Mouse (Mus musculus) heart, embryonic 14.5 days (tissue): ENCODE measurements around the gene Diras1. TPM values are rescaled to one million over a fixed set of nuclear protein-coding genes. Genes with fewer than 3 reads are reported as not detected.
"Not testable (repeated sequence)": the region's sequence is repeated elsewhere in the genome, so short reads cannot be mapped to it uniquely, and the experiment has no call there.

ENCODE experiments used
- ATAC-seq: fragments of 200-750 bp; cut with Nextera tagmentation; 2 replicates; pipeline ENCODE4 v1.8.0; 2017; ENCODE audit warnings: low read depth, moderate TSS enrichment; ENCODE audit not compliant: insufficient number of reproducible peaks, insufficient read depth, low FRiP score
- H3K27ac ChIP-seq, 2 experiments: fragments of 200-500 bp in 1 of 2; fragments of 300-500 bp in 1 of 2; sonication (generic) in 1 of 2; replicated peaks in 1 of 2; 2 replicates each; pipeline ENCODE4 v1.5.1; 2012 to 2014; ENCODE audit warnings: low read depth in 2 of 2, low read length in 2 of 2, control low read depth in 1 of 2, mild to moderate bottlenecking in 1 of 2, mixed read lengths in 1 of 2; ENCODE audit not compliant: control insufficient read depth in 1 of 2, insufficient read depth in 1 of 2
- H3K27me3 ChIP-seq: fragments of 300-500 bp; sonication (generic); 2 replicates; pipeline ENCODE4 v1.6.1; 2014; ENCODE audit warnings: mild to moderate bottlenecking, low read length, control low read depth; ENCODE audit not compliant: control insufficient read depth, insufficient read depth
- H3K36me3 ChIP-seq: fragments of 300-500 bp; sonication (generic); 2 replicates; pipeline ENCODE4 v1.6.1; 2014; ENCODE audit warnings: mild to moderate bottlenecking, control low read depth, low read length, mixed read lengths; ENCODE audit not compliant: control insufficient read depth, insufficient read depth
- H3K4me1 ChIP-seq, 2 experiments: fragments of 200-500 bp in 1 of 2; fragments of 300-500 bp in 1 of 2; sonication (generic) in 1 of 2; 2 replicates each; pipeline ENCODE4 v1.6.1; 2012 to 2014; ENCODE audit warnings: low read length in 2 of 2, control low read depth in 1 of 2, mixed read lengths in 1 of 2; ENCODE audit not compliant: control insufficient read depth in 2 of 2, insufficient read depth in 2 of 2
- H3K4me2 ChIP-seq: fragments of 300-500 bp; sonication (generic); 2 replicates; pipeline ENCODE4 v1.6.1; 2014; ENCODE audit warnings: mild to moderate bottlenecking, low read length
- H3K4me3 ChIP-seq, 2 experiments: fragments of 200-500 bp in 1 of 2; fragments of 300-500 bp in 1 of 2; sonication (generic) in 1 of 2; 2 replicates each; pipeline ENCODE4 v1.5.1; 2012 to 2014; ENCODE audit warnings: low read length in 2 of 2, mild to moderate bottlenecking in 2 of 2, control low read depth in 1 of 2, low read depth in 1 of 2, moderate library complexity in 1 of 2; ENCODE audit not compliant: control insufficient read depth in 1 of 2, insufficient read depth in 1 of 2
- H3K9ac ChIP-seq: fragments of 300-500 bp; sonication (generic); 2 replicates; pipeline ENCODE4 v1.6.1; 2014; ENCODE audit warnings: mild to moderate bottlenecking, low read length
- H3K9me3 ChIP-seq: fragments of 300-500 bp; sonication (generic); 2 replicates; pipeline ENCODE4 v1.6.1; 2016; ENCODE audit warnings: low read length, control low read depth; ENCODE audit not compliant: control insufficient read depth
- WGBS: fragments of 180-500 bp; shearing (Covaris S2); extraction: QIAGEN DNeasy Blood & Tissue Kit; methylation state at CpG from one replicate; pipeline ENCODE4 v1.1.7; 2014; 5-methylcytosine and 5-hydroxymethylcytosine counted together
- polyA plus RNA-seq: library from polyadenylated mRNA; unstranded; fragments of >200 nt; fragmentation: Nextera tagmentation; extraction: Ambion mirVana; gene quantifications from 2 replicates; pipeline ENCODE4 v1.2.1, GENCODE M21; 2014

The Diras1 gene
- polyA plus RNA-seq, 1 experiment from 2014 or later: not detected

DNA sequence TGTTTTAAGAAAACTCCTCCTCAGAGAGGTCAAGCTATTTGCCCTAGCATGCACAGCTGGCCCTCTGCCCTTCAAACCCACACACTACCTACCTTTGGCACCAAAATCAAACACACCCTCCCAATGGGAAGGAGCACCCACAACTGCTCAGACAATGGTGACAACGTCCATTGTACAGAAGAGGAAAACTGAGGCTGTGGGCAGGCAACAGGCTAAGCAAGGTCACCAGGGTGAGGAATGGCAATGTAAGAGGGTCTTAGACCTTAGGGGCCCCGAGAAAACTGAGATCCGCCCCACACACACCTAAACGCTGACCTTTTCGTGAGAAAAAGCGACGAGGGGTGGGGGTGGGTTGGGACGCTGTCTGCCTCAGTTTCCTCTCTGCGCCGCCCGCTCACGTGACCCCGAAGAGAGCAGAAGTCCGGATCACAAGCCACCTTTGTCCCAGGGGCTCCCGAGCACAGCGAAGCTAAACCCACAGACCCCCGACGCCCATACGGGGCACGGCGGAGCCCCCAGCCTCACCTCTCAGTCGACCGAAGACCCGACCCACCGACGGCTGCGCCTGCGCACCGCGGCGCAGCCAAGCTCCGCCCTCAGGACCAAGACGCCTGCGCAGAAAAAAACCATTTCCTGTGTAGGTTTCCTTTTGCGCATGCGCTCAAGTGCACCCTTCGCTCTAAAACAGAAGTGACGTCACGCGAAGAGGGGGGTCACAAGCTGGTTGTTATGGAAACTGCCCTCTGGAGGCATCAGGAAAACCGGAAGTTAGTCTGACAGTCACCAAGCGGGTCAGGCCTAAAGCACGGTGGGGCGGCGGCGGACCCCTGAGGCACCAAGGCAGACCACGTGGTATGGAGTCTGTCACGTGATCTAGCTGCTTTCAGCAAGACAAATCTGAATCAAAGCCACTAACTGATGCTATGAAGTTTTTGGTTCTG, 34.4 kb upstream of the Diras1 start, which contains the start of gene Sgta:
Gene Sgta, minus strand, starts transcription at position 579 of the 941 bp plus-strand sequence.
- Histone ChIP-seq H3K27ac (peak within 1 kb of the TSS in 1 of 2 experiments; percentile 68; a peak in 2 of 4 replicates), H3K4me3 (peak within 1 kb of the TSS; percentile 88 to 89), H3K9ac (peak within 1 kb of the TSS; percentile 93), H3K4me2 (peak within 1 kb of the TSS; percentile 91), H3K4me1 (peaks cover 9 to 24% of the 10 kb centered on the region in 2 experiments; a peak in 3 of 4 replicates), H3K36me3 (0 out of 2 replicates have a peak, but pooled peaks cover 3% of the 10 kb centered on the region), H3K9me3 (no peaks in the 10 kb centered on the region), H3K27me3 (no peaks in the 10 kb centered on the region)
- WGBS: under 1% methylated on average over 48 of the region's 48 CpGs
- ATAC-seq: peak; percentile 95

DNA sequence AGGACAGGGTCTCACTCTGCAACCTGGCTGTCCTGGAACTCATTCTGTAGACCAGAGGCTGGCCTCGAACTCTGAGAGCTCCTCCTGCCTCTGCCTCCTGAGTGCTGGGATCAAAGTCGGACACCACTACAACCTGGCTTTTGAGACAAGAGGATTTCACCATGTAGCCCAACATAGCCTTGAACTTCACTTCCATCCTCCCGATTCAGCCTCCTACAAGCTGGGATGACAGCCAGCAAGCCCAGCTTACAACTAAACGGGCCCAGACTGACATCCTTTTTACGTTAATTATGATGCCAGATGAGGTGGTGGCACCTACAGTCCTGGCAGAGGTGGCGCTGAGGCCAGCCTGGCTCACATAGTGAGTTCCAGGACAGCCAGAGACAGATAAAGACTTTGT, 33.4 kb upstream of the Diras1 start:
- no peak for ATAC-seq
- H3K9ac ChIP-seq: peak overlapping the region; percentile 93
- no peaks in the 10 kb centered on the region for H3K9me3 ChIP-seq
- peak overlapping the region in 1 of 2 experiments; percentile 88; a peak in 2 of 4 replicates for H3K4me3 ChIP-seq
- H3K27ac ChIP-seq: no peak overlapping the region
- 87% methylated on average over 6 of the region's 6 CpGs for WGBS
- peaks cover 9 to 24% of the 10 kb centered on the region in 2 experiments; a peak in 3 of 4 replicates for H3K4me1 ChIP-seq
- no peaks in the 10 kb centered on the region for H3K27me3 ChIP-seq
- peak overlapping the region; percentile 91 for H3K4me2 ChIP-seq
- H3K36me3 ChIP-seq: 0 out of 2 replicates have a peak, but pooled peaks cover 8% of the 10 kb centered on the region

DNA sequence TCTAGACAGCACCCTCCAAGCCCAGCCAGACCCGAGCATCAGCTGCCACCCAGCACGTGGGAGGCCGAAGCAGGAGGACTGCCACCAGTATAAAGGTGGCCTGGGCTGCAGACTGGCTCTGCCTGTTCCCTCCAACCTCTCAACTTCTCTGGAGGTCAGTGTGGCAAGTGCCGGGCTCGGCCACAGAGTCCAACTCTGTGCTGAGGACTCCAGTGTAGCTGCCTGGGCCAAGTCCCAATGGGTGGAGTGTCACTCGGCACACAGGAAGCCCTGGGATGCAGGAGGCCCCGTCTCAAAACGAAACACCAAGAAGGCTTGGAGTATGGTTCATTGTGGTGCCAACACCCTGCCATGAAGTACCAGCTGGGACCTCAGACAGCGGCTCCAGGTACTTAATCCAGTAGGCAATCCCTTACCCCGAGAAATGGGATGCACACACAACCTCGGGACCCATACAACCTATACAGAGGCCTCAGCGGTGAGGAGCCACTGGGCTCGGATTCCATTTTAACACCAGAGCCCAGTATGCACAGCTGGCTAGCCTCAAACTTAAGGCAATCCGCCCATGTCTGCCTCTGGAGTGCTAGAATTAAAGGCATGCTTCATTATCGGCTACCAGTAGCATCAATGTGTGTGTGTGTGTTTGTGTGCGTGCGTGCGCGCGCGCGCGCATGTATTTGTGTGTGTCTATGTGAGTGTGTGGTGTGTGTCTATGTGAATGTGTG, 32.1 kb upstream of the Diras1 start:
- Histone ChIP-seq H3K9me3 (no peaks in the 10 kb centered on the region), H3K4me3 (no peak overlapping the region), H3K36me3 (peaks cover 14% of the 10 kb centered on the region; the same call in 1 of the 2 replicates), H3K27me3 (no peaks in the 10 kb centered on the region), H3K9ac (no peak overlapping the region), H3K4me1 (peaks cover 9 to 24% of the 10 kb centered on the region in 2 experiments; a peak in 3 of 4 replicates), H3K27ac (no peak overlapping the region), H3K4me2 (no peak overlapping the region)
- ATAC-seq: no peak
- WGBS: 88% methylated on average over 23 of the region's 23 CpGs

DNA sequence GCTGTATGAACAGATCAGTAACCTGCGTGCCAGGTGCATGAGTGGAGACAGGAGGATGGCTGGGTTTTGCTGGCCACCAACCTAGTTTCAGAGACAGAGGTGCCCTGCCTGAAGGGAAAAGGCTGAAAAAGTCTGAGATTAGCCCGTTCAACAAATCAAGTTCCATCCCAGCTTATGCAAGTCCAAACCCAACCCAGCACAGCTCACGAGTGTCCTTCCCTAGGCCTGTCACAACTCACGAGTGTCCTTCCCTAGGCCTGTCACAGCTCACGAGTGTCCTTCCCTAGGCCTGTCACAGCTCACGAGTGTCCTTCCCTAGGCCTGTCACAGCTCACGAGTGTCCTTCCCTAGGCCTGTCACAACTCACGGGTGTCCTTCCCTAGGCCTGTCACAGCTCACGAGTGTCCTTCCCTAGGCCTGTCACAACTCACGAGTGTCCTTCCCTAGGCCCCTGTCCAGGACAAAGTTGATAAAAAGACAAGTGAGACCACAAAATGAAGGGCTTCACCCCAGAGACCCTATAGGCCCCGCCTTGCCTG, 30.4 kb upstream of the Diras1 start:
- not testable (repeated sequence) for H3K27me3 ChIP-seq, H3K9me3 ChIP-seq, H3K9ac ChIP-seq, H3K4me2 ChIP-seq, H3K4me3 ChIP-seq, ATAC-seq, H3K27ac ChIP-seq
- Histone ChIP-seq H3K36me3 (peaks cover 31% of the 10 kb centered on the region), H3K4me1 (peaks cover 9 to 24% of the 10 kb centered on the region in 2 experiments; a peak in 3 of 4 replicates)
- 77% methylated on average over 8 of the region's 11 CpGs for WGBS

DNA sequence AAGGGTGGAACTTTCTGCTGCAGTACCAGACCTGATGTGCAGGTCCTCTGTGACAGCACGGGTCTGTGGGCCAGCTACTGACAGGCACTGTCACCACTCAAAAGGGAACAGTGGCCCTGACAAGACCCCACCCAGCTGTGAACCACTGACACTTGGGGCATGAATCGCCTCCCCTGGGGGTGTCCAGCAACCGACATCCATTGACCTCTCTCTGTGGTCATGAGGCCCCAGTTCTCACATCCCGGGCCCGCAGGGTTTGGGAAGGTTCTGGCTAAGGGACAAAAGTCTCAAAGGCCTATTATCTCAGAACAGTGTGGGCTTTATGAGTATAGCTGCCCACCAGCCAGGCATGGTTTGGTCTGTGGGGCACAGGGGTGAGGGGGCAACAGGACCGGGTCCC, 29.7 kb upstream of the Diras1 start:
- no peak for ATAC-seq
- no peaks in the 10 kb centered on the region for H3K27me3 ChIP-seq
- no peak overlapping the region for H3K27ac ChIP-seq
- H3K9ac ChIP-seq: 0 out of 2 replicates have a peak overlapping the region, but pooled peaks have one; percentile 16
- peaks cover 38% of the 10 kb centered on the region for H3K36me3 ChIP-seq
- H3K4me3 ChIP-seq: no peak overlapping the region
- no peaks in the 10 kb centered on the region for H3K9me3 ChIP-seq
- 81% methylated on average over 6 of the region's 6 CpGs for WGBS
- H3K4me1 ChIP-seq: peaks cover 9 to 24% of the 10 kb centered on the region in 2 experiments; a peak in 3 of 4 replicates
- no peak overlapping the region for H3K4me2 ChIP-seq

DNA sequence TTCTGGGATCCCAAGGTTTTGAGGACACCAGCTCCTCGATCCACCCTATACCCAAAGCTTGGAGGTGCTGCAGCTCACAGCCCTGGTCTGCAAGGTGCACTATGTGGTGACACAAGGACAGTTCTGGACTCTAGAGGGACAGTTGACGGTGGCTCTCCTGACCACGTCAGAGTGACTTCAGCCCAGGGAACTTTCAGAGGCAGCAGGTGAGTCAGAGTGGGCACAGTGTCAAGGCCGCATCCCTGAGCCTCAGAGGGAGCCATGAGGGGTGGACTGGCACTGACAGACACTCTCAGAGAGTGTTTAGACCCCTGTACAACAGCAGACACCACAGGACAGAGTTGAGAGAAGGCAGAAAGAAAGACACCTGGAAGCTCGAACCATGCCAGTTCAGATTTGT, 27.1 kb upstream of the Diras1 start:
- Histone ChIP-seq H3K9ac (no peak overlapping the region), H3K27ac (no peak overlapping the region), H3K4me3 (no peak overlapping the region), H3K4me1 (peaks cover 0 to 6% of the 10 kb centered on the region in 2 experiments; a peak in 2 of 4 replicates), H3K36me3 (peaks cover 64% of the 10 kb centered on the region), H3K9me3 (no peaks in the 10 kb centered on the region), H3K4me2 (no peak overlapping the region), H3K27me3 (no peaks in the 10 kb centered on the region)
- 88% methylated on average over 5 of the region's 5 CpGs for WGBS
- no peak for ATAC-seq

DNA sequence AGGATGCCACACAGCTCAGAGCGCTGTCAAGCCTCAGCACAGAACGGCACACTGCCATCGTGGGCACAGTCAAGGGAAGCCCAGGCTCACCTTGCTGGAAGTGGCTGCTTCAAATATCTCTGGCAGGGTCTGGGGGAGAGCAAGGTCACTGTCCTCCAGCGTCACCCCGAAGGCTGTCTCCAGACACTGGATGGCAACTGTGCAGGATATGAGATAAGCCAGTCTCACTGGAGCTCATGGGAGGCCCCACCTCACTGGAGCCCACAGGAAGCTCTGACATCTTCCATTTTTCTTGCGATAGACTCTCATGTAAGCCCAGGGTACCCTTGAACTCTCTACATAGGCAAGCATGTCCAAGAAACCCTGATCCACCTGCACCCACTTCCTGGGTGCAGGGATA, 25.7 kb upstream of the Diras1 start:
- H3K4me2 ChIP-seq: no peak overlapping the region
- H3K4me3 ChIP-seq: no peak overlapping the region
- peaks cover 78% of the 10 kb centered on the region for H3K36me3 ChIP-seq
- no peaks in the 10 kb centered on the region for H3K4me1 ChIP-seq
- 81% methylated on average over 6 of the region's 6 CpGs for WGBS
- H3K9me3 ChIP-seq: no peaks in the 10 kb centered on the region
- ATAC-seq: no peak
- no peak overlapping the region for H3K27ac ChIP-seq
- no peaks in the 10 kb centered on the region for H3K27me3 ChIP-seq
- H3K9ac ChIP-seq: no peak overlapping the region
